17 mouse cellular contexts compared by ENCODE assay signal in the genomic region with DNA sequence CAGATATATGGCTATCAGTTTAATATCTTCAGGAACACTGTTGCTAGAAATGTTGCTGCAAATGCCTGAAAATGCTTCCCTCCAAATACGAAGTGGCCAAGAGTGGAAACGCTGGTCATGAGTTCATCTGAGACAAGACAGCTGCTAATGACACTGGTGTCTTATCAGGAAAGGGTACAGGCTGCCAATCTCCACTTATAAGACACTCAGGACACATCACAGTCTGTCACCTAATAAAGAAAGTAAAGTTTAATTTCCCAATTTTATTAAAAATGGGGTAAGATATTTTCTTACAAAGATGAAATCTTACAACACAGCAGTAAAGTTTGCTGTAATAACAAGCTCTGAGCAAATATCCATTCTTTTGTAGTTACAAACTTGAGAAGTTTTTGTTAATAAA.
"Had no signal": no experiment of that assay in that cellular context is flagged by ENCODE, and none has a peak within 500 bp of the region (broad histone marks: within the 10 kb centered on the region; RNA-seq: fewer than 3 reads in every experiment).

No protein-coding gene starts in this region.

- H3K27ac ChIP-seq: neural tube, embryonic 12.5 days; neural tube, embryonic 13.5 days; neural tube, embryonic 15.5 days; stomach, embryonic 15.5 days; stomach, postnatal 0 days had no signal

- DNase-seq: retina, postnatal 1 day; right cerebral cortex, adult 18-20 months; right cerebral cortex, postnatal 14 days; right cerebral cortex, postnatal 25 days; right cerebral cortex, postnatal 4 days; spleen, adult 18-20 months; thymus, adult 18-20 months; thymus, adult 2 months; thymus, postnatal 14 days; thymus, postnatal 25 days; thymus, postnatal 36 days; thymus, postnatal 4 days had no signal

- H3K9ac ChIP-seq: neural tube, embryonic 12.5 days; neural tube, embryonic 13.5 days; neural tube, embryonic 15.5 days; stomach, embryonic 15.5 days had no signal

- H3K4me3 ChIP-seq: neural tube, embryonic 12.5 days; neural tube, embryonic 13.5 days; neural tube, embryonic 15.5 days; stomach, embryonic 15.5 days had no signal

- H3K27me3 ChIP-seq: neural tube, embryonic 12.5 days; neural tube, embryonic 13.5 days; stomach, embryonic 15.5 days had no signal

- H3K36me3 ChIP-seq: neural tube, embryonic 12.5 days; neural tube, embryonic 13.5 days; neural tube, embryonic 15.5 days; stomach, embryonic 15.5 days had no signal

- H3K4me2 ChIP-seq: neural tube, embryonic 12.5 days; neural tube, embryonic 13.5 days; neural tube, embryonic 15.5 days; stomach, embryonic 15.5 days had no signal

- H3K4me1 ChIP-seq: neural tube, embryonic 12.5 days; stomach, embryonic 15.5 days had no signal

- H3K9me3 ChIP-seq: neural tube, embryonic 12.5 days; neural tube, embryonic 13.5 days; neural tube, embryonic 15.5 days; stomach, embryonic 15.5 days had no signal
